Mouse (Mus musculus) retina, embryonic 14.5 days (tissue): ENCODE measurements around the gene Cldn14.

Experiments used
- DNase-seq: peaks from one replicate; pipeline ENCODE4 v3.0.0-alpha.2; 2015; ENCODE audit warnings: low spot score

Cldn14 gene

GRCm38 (mm10) chr16:93912158-93912557 lies 96.5 kb downstream of the Cldn14 start:
- no peak for DNase-seq

- DNase-seq, result no peak
Measured at GRCm38 (mm10) chr16:93910735-93911665, 97.6 kb downstream of the Cldn14 start.

- no peak for DNase-seq
Measured at GRCm38 (mm10) chr16:93909936-93910335, 98.7 kb downstream of the Cldn14 start.

GRCm38 (mm10) chr16:93908196-93908595 lies 100.4 kb downstream of the Cldn14 start:
- no peak for DNase-seq

DNA sequence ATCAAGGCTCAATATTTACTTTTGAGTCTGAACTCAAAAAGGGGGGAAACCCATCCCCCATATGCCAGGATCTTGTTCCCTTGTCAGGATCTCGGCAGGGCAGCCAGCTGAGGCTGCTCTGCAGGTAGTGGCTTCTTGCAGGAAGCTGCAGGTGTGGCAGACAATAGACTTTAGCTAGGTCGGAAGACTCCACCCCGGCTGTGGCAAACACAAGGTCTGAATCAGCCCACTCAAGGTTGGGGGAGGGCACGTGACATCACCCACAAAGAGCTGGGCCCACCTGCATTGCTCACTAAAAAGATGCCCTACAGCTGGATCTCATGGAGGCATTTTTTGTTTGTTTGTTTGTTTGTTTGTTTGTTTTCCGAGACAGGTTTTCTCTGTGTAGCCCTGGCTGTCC lies 100.9 kb downstream of the Cldn14 start:
- no peak for DNase-seq

- DNase-seq, result peak; percentile 87
Measured at GRCm38 (mm10) chr16:93906156-93907014, 102.3 kb downstream of the Cldn14 start.

GRCm38 (mm10) chr16:93903027-93903426 lies 105.6 kb downstream of the Cldn14 start:
- peak; percentile 50 for DNase-seq

DNA sequence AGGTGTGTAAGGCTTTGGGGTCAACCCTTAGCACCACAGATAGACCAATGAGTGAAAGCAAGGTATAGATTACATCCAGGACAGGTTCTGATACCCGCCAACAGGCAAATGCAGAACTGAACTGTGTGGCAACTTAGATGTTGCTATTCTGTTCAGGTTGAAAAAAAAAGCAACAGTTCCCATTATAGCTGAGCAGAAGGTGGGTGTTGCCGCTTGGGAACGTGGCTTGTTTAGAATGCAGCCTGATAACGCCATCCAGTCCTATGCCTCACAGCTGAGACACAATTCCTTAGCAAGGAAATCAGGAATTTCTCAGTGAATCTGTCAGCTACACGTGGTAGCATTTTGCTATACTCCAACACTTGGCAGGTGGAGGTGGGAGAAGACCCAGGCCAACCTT lies 115.4 kb downstream of the Cldn14 start:
- no peak for DNase-seq

DNA sequence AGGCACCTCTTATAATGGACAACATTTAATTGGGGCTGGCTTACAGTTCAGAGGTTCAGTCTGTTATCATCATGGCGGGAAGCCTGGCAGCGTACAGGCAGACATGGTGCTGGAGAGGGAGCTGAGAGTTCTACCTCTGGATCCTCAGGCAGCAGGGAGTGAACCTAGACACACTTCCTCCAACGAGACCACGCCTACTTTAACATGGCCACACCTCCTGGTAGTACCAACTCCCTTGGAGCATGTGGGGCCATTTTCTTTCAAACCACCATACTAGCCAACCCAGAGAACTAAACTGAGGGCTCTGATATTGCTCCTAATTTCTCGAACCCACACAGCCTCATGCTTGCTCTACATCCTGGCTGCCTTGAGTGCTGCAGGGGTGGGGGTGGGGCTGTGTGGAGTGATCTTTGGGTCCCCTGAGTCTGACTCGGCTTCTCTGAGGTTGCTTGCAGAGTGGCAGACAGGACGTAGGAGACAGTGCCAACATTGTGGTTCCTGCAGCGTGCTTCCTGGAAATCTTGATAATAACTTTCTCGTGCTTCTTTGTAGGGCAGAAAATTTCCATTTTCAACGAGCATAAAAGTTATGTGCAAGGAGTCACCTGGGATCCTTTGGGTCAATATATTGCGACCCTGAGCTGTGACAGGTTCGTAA lies 117.6 kb downstream of the Cldn14 start:
- no peak for DNase-seq

GRCm38 (mm10) chr16:93888481-93888880 lies 120.2 kb downstream of the Cldn14 start:
- no peak for DNase-seq

- DNase-seq, result no peak
Measured at GRCm38 (mm10) chr16:93884722-93885113, 123.9 kb downstream of the Cldn14 start.

DNA sequence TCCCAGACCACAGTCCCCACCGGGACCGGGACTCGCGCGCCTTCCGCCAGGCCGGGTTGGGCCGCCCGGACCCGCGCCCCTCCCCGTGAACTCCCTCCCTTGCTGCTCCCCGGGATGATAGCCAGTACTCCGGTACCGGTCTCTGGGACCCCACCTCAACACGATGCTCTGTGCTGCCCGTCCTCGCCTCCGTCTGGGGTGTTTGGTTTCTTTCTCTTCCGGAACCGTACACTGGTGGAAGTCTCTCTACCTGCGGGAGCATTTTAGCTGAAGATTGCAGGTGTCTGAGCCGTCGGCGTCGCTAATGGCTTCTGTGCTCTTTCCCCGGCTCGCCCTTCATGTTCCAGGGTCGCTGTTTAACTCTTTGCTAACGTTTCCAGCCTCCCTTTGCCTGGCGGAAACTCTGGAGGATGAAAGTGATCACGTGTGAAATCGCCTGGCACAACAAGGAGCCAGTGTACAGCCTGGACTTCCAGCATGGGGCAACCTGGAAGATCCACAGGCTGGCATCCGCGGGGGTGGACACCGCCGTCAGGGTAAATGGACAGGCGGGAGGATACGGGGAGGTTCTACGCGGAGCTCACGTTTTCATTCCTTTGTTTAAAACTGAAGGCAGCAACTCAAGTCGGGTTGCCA lies 124.4 kb downstream of the Cldn14 start:
- DNase-seq, result peak; percentile 49

DNA sequence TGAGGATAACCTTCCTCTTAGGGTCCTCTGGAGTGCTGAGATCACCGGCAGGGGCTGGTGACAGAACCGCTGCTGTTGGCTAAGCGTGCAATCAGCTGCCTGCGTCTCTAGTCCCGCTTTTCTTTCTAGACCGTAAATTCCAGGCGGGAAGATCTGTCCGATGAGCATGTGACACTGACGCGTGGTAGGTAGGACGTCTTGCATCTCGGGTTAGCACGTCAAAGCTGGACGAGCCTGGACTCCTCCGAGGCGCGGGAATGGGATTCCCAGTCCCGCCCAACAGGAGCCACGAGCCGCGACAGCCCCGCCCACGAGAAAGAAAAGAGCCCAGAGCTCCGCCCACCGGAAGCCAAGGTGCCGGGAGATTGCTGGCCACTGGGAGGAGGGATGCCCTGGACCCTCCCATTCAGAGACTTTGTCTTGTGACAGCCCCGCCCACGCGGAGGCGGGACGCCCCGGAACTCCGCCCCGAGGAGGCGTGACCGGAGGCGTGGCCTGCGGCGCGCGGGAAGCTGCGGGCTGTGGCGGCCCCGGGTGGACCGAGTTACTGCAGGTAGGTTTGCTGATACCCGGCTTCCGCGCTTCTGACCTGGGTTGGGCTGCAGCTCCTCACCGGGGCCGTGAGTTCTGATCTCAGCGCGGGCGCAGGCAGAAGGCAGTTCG lies 125.1 kb downstream of the Cldn14 start, which contains the start of gene Chaf1b:
TSS of gene Chaf1b (plus strand) at position 479 of the 663 bp plus-strand sequence.
- peak; percentile 98 for DNase-seq

DNA sequence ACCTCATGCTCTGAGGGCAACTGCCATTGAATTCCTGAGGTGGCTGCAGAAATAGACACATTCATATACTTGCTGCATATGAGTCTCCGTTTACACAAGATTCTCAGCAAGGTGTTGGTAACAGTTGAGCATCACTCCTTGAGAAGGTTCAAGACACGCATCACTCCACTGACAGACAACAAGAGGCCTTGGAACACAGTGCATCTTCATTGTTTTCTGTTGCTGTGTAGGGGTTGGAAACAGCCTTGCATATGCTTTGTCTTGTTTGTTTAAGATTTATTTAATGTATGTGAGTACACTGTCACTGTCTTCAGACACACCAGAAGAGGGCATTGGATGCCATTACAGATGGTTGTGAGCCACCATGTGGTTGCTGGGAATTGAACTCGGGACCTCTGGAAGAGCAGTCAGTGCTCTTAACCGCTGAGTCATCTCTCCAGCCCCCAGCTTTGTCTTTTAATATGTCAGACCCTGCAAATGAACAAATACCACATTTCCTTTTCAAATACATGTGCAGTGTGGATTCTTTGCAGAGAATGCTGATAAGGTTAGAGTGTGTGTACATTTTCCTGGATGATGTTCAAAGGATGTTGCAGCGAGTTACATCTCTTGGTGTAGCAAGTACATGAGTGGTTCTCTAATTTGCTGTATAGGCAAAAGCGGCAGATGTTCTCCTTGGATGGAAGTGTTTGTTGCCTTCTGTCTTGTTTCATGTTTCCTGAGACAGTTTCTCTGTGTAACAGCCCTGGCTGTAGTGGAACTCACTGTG lies 130.8 kb downstream of the Cldn14 start:
- no peak for DNase-seq

DNA sequence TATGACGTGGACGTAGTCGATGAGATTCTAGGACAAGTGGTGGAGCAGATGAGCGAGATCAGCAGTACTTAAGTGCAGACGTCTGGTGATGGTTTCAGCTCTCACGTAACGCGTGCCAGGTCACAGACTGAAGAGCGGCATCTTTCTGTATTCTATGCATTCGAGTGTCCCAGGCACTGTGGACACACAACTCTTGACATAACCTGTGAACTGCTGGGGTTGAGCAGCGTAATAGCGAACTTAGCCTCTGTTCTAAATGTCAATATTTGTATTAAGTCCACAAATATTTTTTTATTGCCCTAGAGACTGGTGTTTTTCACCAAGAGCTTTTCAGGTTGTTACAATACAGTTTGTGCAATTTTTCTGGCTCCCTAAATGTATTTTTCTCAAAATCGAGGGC lies 133.8 kb downstream of the Cldn14 start:
- DNase-seq, result no peak
